Mouse (Mus musculus) testis, adult 2 months (tissue): ENCODE data around the gene Vezt.

Source experiments
- CTCF ChIP-seq: fragments of 200-500 bp; IDR thresholded peaks from 2 replicates; pipeline ENCODE4 v1.5.1; 2012; ENCODE audit warnings: low read depth, mild to moderate bottlenecking, inconsistent platforms, low read length, moderate library complexity; ENCODE audit not compliant: control insufficient read depth, insufficient read depth, insufficient replicate concordance
- POLR2A ChIP-seq: fragments of 200-500 bp; IDR thresholded peaks from 2 replicates; pipeline ENCODE4 v1.6.1; 2012; ENCODE audit warnings: low read depth, mild to moderate bottlenecking, inconsistent platforms, low read length, moderate library complexity; ENCODE audit not compliant: control insufficient read depth

- TF ChIP-seq CTCF (no peak), POLR2A (no peak)
These were observed 15.1 kb upstream of the Vezt start for GRCm38 (mm10) chr10:94050736-94051135.
